Mouse (Mus musculus) forebrain, embryonic 13.5 days (tissue): Measurements from ENCODE around the gene Socs3. TPM values are rescaled to one million over a fixed set of nuclear protein-coding genes. Genes with fewer than 3 reads are reported as not detected.

Source experiments
- ATAC-seq: fragments of 200-750 bp; cut with Nextera tagmentation; 2 replicates; pipeline ENCODE4 v1.8.0; 2017
- H3K27ac ChIP-seq: fragments of 300-500 bp; sonication (generic); 2 replicates; pipeline ENCODE4 v1.5.1; 2015; ENCODE audit warnings: inconsistent platforms, mild to moderate bottlenecking, moderate library complexity
- H3K27me3 ChIP-seq: fragments of 300-500 bp; sonication (generic); 2 replicates; pipeline ENCODE4 v1.6.1; 2015; ENCODE audit warnings: mild to moderate bottlenecking, inconsistent platforms
- H3K36me3 ChIP-seq: fragments of 300-500 bp; sonication (generic); 2 replicates; pipeline ENCODE4 v1.6.1; 2015; ENCODE audit warnings: mild to moderate bottlenecking, inconsistent platforms; ENCODE audit not compliant: poor library complexity, severe bottlenecking
- H3K4me1 ChIP-seq: fragments of 300-500 bp; sonication (generic); 2 replicates; pipeline ENCODE4 v1.6.1; 2015; ENCODE audit warnings: inconsistent platforms
- H3K4me2 ChIP-seq: fragments of 300-500 bp; sonication (generic); 2 replicates; pipeline ENCODE4 v1.6.1; 2015; ENCODE audit warnings: inconsistent platforms, mild to moderate bottlenecking, moderate library complexity
- H3K4me3 ChIP-seq: fragments of 300-500 bp; sonication (generic); 2 replicates; pipeline ENCODE4 v1.5.1; 2015; ENCODE audit warnings: mild to moderate bottlenecking, inconsistent platforms
- H3K9ac ChIP-seq: fragments of 300-500 bp; sonication (generic); 2 replicates; pipeline ENCODE4 v1.6.1; 2015; ENCODE audit warnings: mild to moderate bottlenecking, inconsistent platforms
- H3K9me3 ChIP-seq: fragments of 300-500 bp; sonication (generic); replicated peaks from 2 replicates; pipeline ENCODE4 v1.6.1; 2016; ENCODE audit warnings: inconsistent platforms
- WGBS: fragments of 180-500 bp; shearing (Covaris S2); methylation state at CpG from one replicate; pipeline ENCODE4 v1.1.7; 2015; 5-methylcytosine and 5-hydroxymethylcytosine counted together
- polyA plus RNA-seq: library from polyadenylated mRNA; unstranded; fragments of >200 nt; fragmentation: Nextera tagmentation; extraction: Ambion mirVana; gene quantifications from 2 replicates; pipeline ENCODE4 v1.2.1, GENCODE M21; 2015

Socs3 gene
- polyA plus RNA-seq, 1 experiment from 2014 or later, result 12.4 TPM

- Histone ChIP-seq H3K4me3 (peak overlapping the region; percentile 75), H3K9ac (peak overlapping the region; percentile 88), H3K4me1 (peaks cover 70% of the 10 kb centered on the region), H3K27ac (peak overlapping the region; percentile 95; the same call in 1 of the 2 replicates), H3K4me2 (peak overlapping the region; percentile 99), H3K9me3 (no peaks in the 10 kb centered on the region), H3K36me3 (no peaks in the 10 kb centered on the region), H3K27me3 (peaks cover 34% of the 10 kb centered on the region)
- no peak for ATAC-seq
- WGBS, result 4% methylated on average over 34 of the region's 34 CpGs
Measured at GRCm38 (mm10) chr11:117967249-117968015, 2.4 kb downstream of the Socs3 start.

GRCm38 (mm10) chr11:117966506-117967100 is 3.2 kb downstream of the Socs3 start:
- Histone ChIP-seq H3K4me2 (peak overlapping the region; percentile 99), H3K4me3 (peak overlapping the region; percentile 75), H3K9me3 (no peaks in the 10 kb centered on the region), H3K27ac (no peak overlapping the region; the same call in 1 of the 2 replicates), H3K4me1 (peaks cover 77% of the 10 kb centered on the region), H3K9ac (peak overlapping the region; percentile 88), H3K36me3 (no peaks in the 10 kb centered on the region), H3K27me3 (peaks cover 30% of the 10 kb centered on the region)
- ATAC-seq, result no peak
- WGBS, result 26% methylated on average over 7 of the region's 7 CpGs

GRCm38 (mm10) chr11:117965561-117965981 is 4.3 kb downstream of the Socs3 start:
- Histone ChIP-seq H3K4me3 (no peak overlapping the region), H3K4me1 (peaks cover 75% of the 10 kb centered on the region), H3K9ac (0 out of 2 replicates have a peak overlapping the region, but pooled peaks have one; percentile 37), H3K4me2 (peak overlapping the region; percentile 99), H3K36me3 (no peaks in the 10 kb centered on the region), H3K9me3 (no peaks in the 10 kb centered on the region), H3K27ac (no peak overlapping the region), H3K27me3 (peaks cover 30% of the 10 kb centered on the region)
- no peak for ATAC-seq
- 10% methylated on average over 9 of the region's 9 CpGs for WGBS

- Histone ChIP-seq H3K9me3 (no peaks in the 10 kb centered on the region), H3K4me2 (peak overlapping the region; percentile 99; the same call in 1 of the 2 replicates), H3K9ac (no peak overlapping the region), H3K4me3 (no peak overlapping the region), H3K27ac (no peak overlapping the region), H3K27me3 (peaks cover 30% of the 10 kb centered on the region), H3K4me1 (peaks cover 70% of the 10 kb centered on the region), H3K36me3 (no peaks in the 10 kb centered on the region)
- WGBS, result 36% methylated on average over 7 of the region's 7 CpGs
- no peak for ATAC-seq
Measured at GRCm38 (mm10) chr11:117965052-117965451, 4.8 kb downstream of the Socs3 start.

GRCm38 (mm10) chr11:117964294-117964693 is 5.6 kb downstream of the Socs3 start:
- ATAC-seq, result no peak
- Histone ChIP-seq H3K4me2 (peak overlapping the region; percentile 71), H3K27me3 (peaks cover 30% of the 10 kb centered on the region), H3K9me3 (no peaks in the 10 kb centered on the region), H3K4me3 (no peak overlapping the region), H3K36me3 (no peaks in the 10 kb centered on the region), H3K9ac (no peak overlapping the region), H3K27ac (no peak overlapping the region; the same call in 1 of the 2 replicates), H3K4me1 (peaks cover 63% of the 10 kb centered on the region)
- 15% methylated on average over 1 of the region's 1 CpGs for WGBS

GRCm38 (mm10) chr11:117963872-117964271 is 6.0 kb downstream of the Socs3 start:
- 2% methylated on average over 9 of the region's 9 CpGs for WGBS
- Histone ChIP-seq H3K9me3 (no peaks in the 10 kb centered on the region), H3K4me3 (peak overlapping the region; percentile 37), H3K27ac (no peak overlapping the region; the same call in none of the 2 replicates), H3K27me3 (peaks cover 30% of the 10 kb centered on the region), H3K9ac (peak overlapping the region; percentile 60; the same call in 1 of the 2 replicates), H3K36me3 (no peaks in the 10 kb centered on the region), H3K4me1 (peaks cover 67% of the 10 kb centered on the region), H3K4me2 (peak overlapping the region; percentile 71)
- no peak for ATAC-seq

GRCm38 (mm10) chr11:117963091-117963793 is 6.6 kb downstream of the Socs3 start:
- Histone ChIP-seq H3K4me1 (peaks cover 74% of the 10 kb centered on the region), H3K9me3 (no peaks in the 10 kb centered on the region), H3K4me2 (peak overlapping the region; percentile 71), H3K36me3 (no peaks in the 10 kb centered on the region), H3K4me3 (peak overlapping the region; percentile 37), H3K27me3 (peaks cover 30% of the 10 kb centered on the region), H3K9ac (peak overlapping the region; percentile 60), H3K27ac (peak overlapping the region; percentile 37)
- ATAC-seq, result peak; percentile 91
- WGBS, result under 1% methylated on average over 40 of the region's 40 CpGs

- peaks cover 27% of the 10 kb centered on the region for H3K27me3 ChIP-seq
- WGBS, result 38% methylated on average over 10 of the region's 10 CpGs
- peak overlapping the region; percentile 71 for H3K4me2 ChIP-seq
- no peak for ATAC-seq
- no peak overlapping the region for H3K4me3 ChIP-seq
- no peak overlapping the region for H3K9ac ChIP-seq
- peaks cover 71% of the 10 kb centered on the region for H3K4me1 ChIP-seq
- peak overlapping the region; percentile 37 for H3K27ac ChIP-seq
- H3K9me3 ChIP-seq, result no peaks in the 10 kb centered on the region
- no peaks in the 10 kb centered on the region for H3K36me3 ChIP-seq
Measured at GRCm38 (mm10) chr11:117962228-117963067, 7.4 kb downstream of the Socs3 start.

GRCm38 (mm10) chr11:117960601-117961000 is 9.2 kb downstream of the Socs3 start:
- Histone ChIP-seq H3K9ac (no peak overlapping the region), H3K4me1 (peaks cover 53% of the 10 kb centered on the region), H3K27ac (no peak overlapping the region), H3K27me3 (peaks cover 11% of the 10 kb centered on the region), H3K4me3 (no peak overlapping the region), H3K36me3 (no peaks in the 10 kb centered on the region), H3K9me3 (no peaks in the 10 kb centered on the region), H3K4me2 (no peak overlapping the region)
- no peak for ATAC-seq

- no peak overlapping the region for H3K9ac ChIP-seq
- H3K4me2 ChIP-seq, result no peak overlapping the region
- peaks cover 47% of the 10 kb centered on the region for H3K4me1 ChIP-seq
- H3K4me3 ChIP-seq, result no peak overlapping the region
- H3K9me3 ChIP-seq, result no peaks in the 10 kb centered on the region
- WGBS, result 65% methylated on average over 17 of the region's 17 CpGs
- no peak overlapping the region for H3K27ac ChIP-seq
- ATAC-seq, result no peak
- H3K36me3 ChIP-seq, result no peaks in the 10 kb centered on the region
- peaks cover 4% of the 10 kb centered on the region for H3K27me3 ChIP-seq
Measured at GRCm38 (mm10) chr11:117959741-117960381, 10.0 kb downstream of the Socs3 start.

GRCm38 (mm10) chr11:117959166-117959565 is 10.7 kb downstream of the Socs3 start:
- H3K36me3 ChIP-seq, result no peaks in the 10 kb centered on the region
- ATAC-seq, result no peak
- peaks cover 47% of the 10 kb centered on the region for H3K4me1 ChIP-seq
- WGBS, result 92% methylated on average over 4 of the region's 4 CpGs
- H3K27ac ChIP-seq, result no peak overlapping the region
- H3K27me3 ChIP-seq, result no peaks in the 10 kb centered on the region
- no peak overlapping the region for H3K9ac ChIP-seq
- no peaks in the 10 kb centered on the region for H3K9me3 ChIP-seq
- no peak overlapping the region for H3K4me3 ChIP-seq
- no peak overlapping the region for H3K4me2 ChIP-seq
